Mouse (Mus musculus) MEL (cell line): ENCODE results near the gene Tec. TPM values are rescaled to one million over a fixed set of nuclear protein-coding genes. Genes with fewer than 3 reads are reported as not detected.

Source experiments
- DNase-seq: peaks from one replicate; pipeline ENCODE4 v3.0.0; 2011; ENCODE audit warnings: low read depth, low spot score
- H3K27ac ChIP-seq: 2 replicates; pipeline ENCODE4 v1.5.1; 2012; ENCODE audit warnings: low read depth, mild to moderate bottlenecking, control low read depth, low read length, moderate library complexity; ENCODE audit not compliant: control insufficient read depth
- H3K27me3 ChIP-seq, 2 experiments: fragments of 150-350 bp in 1 of 2; sonication (generic) in 1 of 2; 2 replicates each; pipeline ENCODE4 v1.6.1; 2012; ENCODE audit warnings: low read length in 2 of 2, mild to moderate bottlenecking in 2 of 2, improper control_type of control experiment in 1 of 2, moderate library complexity in 1 of 2; ENCODE audit not compliant: insufficient read depth in 2 of 2, control insufficient read depth in 1 of 2
- H3K36me3 ChIP-seq, 2 experiments: 2 replicates each; pipeline ENCODE4 v1.6.1; 2012 to 2014; ENCODE audit warnings: low read length in 2 of 2, improper control_type of control experiment in 1 of 2, inconsistent platforms in 1 of 2, mild to moderate bottlenecking in 1 of 2; ENCODE audit not compliant: insufficient read depth in 2 of 2, control insufficient read depth in 1 of 2
- H3K4me1 ChIP-seq, 2 experiments: fragments of 150-350 bp in 1 of 2; sonication (generic) in 1 of 2; 2 replicates each; pipeline ENCODE4 v1.6.1; 2012; ENCODE audit warnings: low read length in 2 of 2, improper control_type of control experiment in 1 of 2, mild to moderate bottlenecking in 1 of 2; ENCODE audit not compliant: insufficient read depth in 2 of 2, control insufficient read depth in 1 of 2
- H3K4me3 ChIP-seq, 2 experiments: fragments of 150-350 bp in 1 of 2; sonication (generic) in 1 of 2; 2 replicates each; pipeline ENCODE4 v1.5.1; 2012; ENCODE audit warnings: low read depth in 2 of 2, low read length in 2 of 2, mild to moderate bottlenecking in 2 of 2, moderate library complexity in 2 of 2, control low read depth in 1 of 2, improper control_type of control experiment in 1 of 2; ENCODE audit not compliant: control insufficient read depth in 1 of 2, insufficient read depth in 1 of 2
- H3K79me2 ChIP-seq: 2 replicates; pipeline ENCODE4 v1.6.1; 2012; ENCODE audit warnings: mild to moderate bottlenecking, low read length, moderate library complexity; ENCODE audit not compliant: control insufficient read depth, poor library complexity, insufficient read depth
- H3K9ac ChIP-seq: 2 replicates; pipeline ENCODE4 v1.6.1; 2012; ENCODE audit warnings: low read depth, mild to moderate bottlenecking, control low read depth, low read length, moderate library complexity; ENCODE audit not compliant: control insufficient read depth, poor library complexity, severe bottlenecking
- H3K9me3 ChIP-seq: fragments of 150-350 bp; sonication (generic); replicated peaks from 2 replicates; pipeline ENCODE4 v1.6.1; 2012; ENCODE audit warnings: mild to moderate bottlenecking, low read length, improper control_type of control experiment, moderate library complexity; ENCODE audit not compliant: insufficient read depth
- BHLHE40 ChIP-seq: IDR thresholded peaks from 2 replicates; pipeline ENCODE4 v1.6.1; 2012; ENCODE audit warnings: low read depth, mild to moderate bottlenecking, inconsistent platforms, low read length, improper control_type of control experiment, borderline replicate concordance
- CHD1 ChIP-seq: IDR thresholded peaks from 2 replicates; pipeline ENCODE4 v1.6.1; 2012; ENCODE audit warnings: low read depth, mild to moderate bottlenecking, inconsistent platforms, low read length, improper control_type of control experiment
- CHD2 ChIP-seq: IDR thresholded peaks from 2 replicates; pipeline ENCODE4 v1.6.1; 2011; ENCODE audit warnings: low read length, improper control_type of control experiment
- CTCF ChIP-seq, 3 experiments: IDR thresholded peaks in 2 of 3; conservative IDR thresholded peaks in 1 of 3; 2 replicates each; pipeline ENCODE4 v1.5.1; 2011 to 2012; ENCODE audit warnings: low read length in 3 of 3, low read depth in 2 of 3, mild to moderate bottlenecking in 2 of 3, improper control_type of control experiment in 1 of 3, inconsistent platforms in 1 of 3, mixed read lengths in 1 of 3, moderate library complexity in 1 of 3; ENCODE audit not compliant: control insufficient read depth in 1 of 3, insufficient read depth in 1 of 3, poor library complexity in 1 of 3, severe bottlenecking in 1 of 3
- E2F4 ChIP-seq: IDR thresholded peaks from 2 replicates; pipeline ENCODE4 v1.6.1; 2011; ENCODE audit warnings: low read depth, low read length, improper control_type of control experiment, borderline replicate concordance
- ELF1 ChIP-seq: IDR thresholded peaks from 2 replicates; pipeline ENCODE4 v1.6.1; 2014; ENCODE audit warnings: low read depth, mild to moderate bottlenecking, inconsistent platforms, low read length, improper control_type of control experiment, moderate library complexity
- EP300 ChIP-seq, 2 experiments: IDR thresholded peaks; 2 replicates each; pipeline ENCODE4 v1.6.1; 2011; ENCODE audit warnings: improper control_type of control experiment in 2 of 2, low read length in 2 of 2, low read depth in 1 of 2, mild to moderate bottlenecking in 1 of 2
- ETS1 ChIP-seq: IDR thresholded peaks from 2 replicates; pipeline ENCODE4 v1.6.1; 2012; ENCODE audit warnings: low read depth, mild to moderate bottlenecking, inconsistent platforms, low read length, improper control_type of control experiment, moderate library complexity
- GABPA ChIP-seq: IDR thresholded peaks from 2 replicates; pipeline ENCODE4 v1.6.1; 2012; ENCODE audit warnings: low read depth, mild to moderate bottlenecking, inconsistent platforms, low read length, improper control_type of control experiment, moderate library complexity
- GATA1 ChIP-seq: IDR thresholded peaks from 2 replicates; pipeline ENCODE4 v1.6.1; 2011; ENCODE audit warnings: low read depth, low read length, improper control_type of control experiment
- HCFC1 ChIP-seq: IDR thresholded peaks from 2 replicates; pipeline ENCODE4 v1.6.1; 2012; ENCODE audit warnings: low read depth, mild to moderate bottlenecking, inconsistent platforms, low read length, improper control_type of control experiment, moderate library complexity
- JUND ChIP-seq: IDR thresholded peaks from 2 replicates; pipeline ENCODE4 v1.6.1; 2011; ENCODE audit warnings: low read depth, mild to moderate bottlenecking, improper control_type of control experiment, low read length
- KAT2A ChIP-seq: conservative IDR thresholded peaks from 2 replicates; pipeline ENCODE4 v1.6.1; 2012; ENCODE audit warnings: low read depth, low read length, improper control_type of control experiment, inconsistent platforms
- MAFK ChIP-seq: IDR thresholded peaks from 2 replicates; pipeline ENCODE4 v1.6.1; 2011; ENCODE audit warnings: low read depth, mild to moderate bottlenecking, low read length, improper control_type of control experiment, borderline replicate concordance
- MEF2A ChIP-seq: IDR thresholded peaks from 2 replicates; pipeline ENCODE4 v1.6.1; 2014; ENCODE audit warnings: low read depth, mild to moderate bottlenecking, inconsistent platforms, low read length, improper control_type of control experiment; ENCODE audit not compliant: poor library complexity, insufficient replicate concordance, severe bottlenecking; ENCODE audit errors: extremely low read depth
- MXI1 ChIP-seq: IDR thresholded peaks from 2 replicates; pipeline ENCODE4 v1.6.1; 2011; ENCODE audit warnings: mild to moderate bottlenecking, low read depth, low read length, improper control_type of control experiment
- MYC ChIP-seq: IDR thresholded peaks from 2 replicates; pipeline ENCODE4 v1.6.1; 2011; ENCODE audit warnings: low read depth, mild to moderate bottlenecking, low read length, improper control_type of control experiment, moderate library complexity
- NELFE ChIP-seq: IDR thresholded peaks from 2 replicates; pipeline ENCODE4 v1.6.1; 2011; ENCODE audit warnings: low read depth, low read length, improper control_type of control experiment
- NRF1 ChIP-seq: IDR thresholded peaks from 2 replicates; pipeline ENCODE4 v1.6.1; 2014; ENCODE audit warnings: low read depth, mild to moderate bottlenecking, inconsistent platforms, low read length, improper control_type of control experiment, moderate library complexity; ENCODE audit not compliant: poor library complexity, insufficient read depth, severe bottlenecking
- POLR2A ChIP-seq, 2 experiments: IDR thresholded peaks; 2 replicates each; pipeline ENCODE4 v1.6.1; 2011 to 2012; ENCODE audit warnings: low read length in 2 of 2, mild to moderate bottlenecking in 2 of 2, control low read depth in 1 of 2, improper control_type of control experiment in 1 of 2, low read depth in 1 of 2, moderate library complexity in 1 of 2; ENCODE audit not compliant: control insufficient read depth in 1 of 2, insufficient read depth in 1 of 2, poor library complexity in 1 of 2
- POLR2AphosphoS2 ChIP-seq: IDR thresholded peaks from 2 replicates; pipeline ENCODE4 v1.6.1; 2011; ENCODE audit warnings: low read length, improper control_type of control experiment
- POLR2AphosphoS5 ChIP-seq: IDR thresholded peaks from 2 replicates; pipeline ENCODE4 v1.6.1; 2012; ENCODE audit warnings: low read depth, borderline replicate concordance, mild to moderate bottlenecking, inconsistent platforms, low read length, moderate library complexity, mixed read lengths
- RAD21 ChIP-seq: IDR thresholded peaks from 2 replicates; pipeline ENCODE4 v1.6.1; 2011; ENCODE audit warnings: mild to moderate bottlenecking, low read depth, low read length, improper control_type of control experiment
- RCOR1 ChIP-seq: IDR thresholded peaks from 2 replicates; pipeline ENCODE4 v1.6.1; 2012; ENCODE audit warnings: low read depth, mild to moderate bottlenecking, inconsistent platforms, low read length, improper control_type of control experiment
- SIN3A ChIP-seq: IDR thresholded peaks from 2 replicates; pipeline ENCODE4 v1.6.1; 2012; ENCODE audit warnings: low read length, improper control_type of control experiment, inconsistent platforms
- SMC3 ChIP-seq: IDR thresholded peaks from 2 replicates; pipeline ENCODE4 v1.6.1; 2011; ENCODE audit warnings: low read depth, low read length, improper control_type of control experiment
- TAL1 ChIP-seq: IDR thresholded peaks from 2 replicates; pipeline ENCODE4 v1.6.1; 2012; ENCODE audit warnings: mild to moderate bottlenecking, inconsistent platforms, low read length, moderate library complexity, mixed read lengths
- TBP ChIP-seq: IDR thresholded peaks from 2 replicates; pipeline ENCODE4 v1.8.0; 2011; ENCODE audit warnings: low read depth, low read length, improper control_type of control experiment
- TCF12 ChIP-seq: IDR thresholded peaks from 2 replicates; pipeline ENCODE4 v1.6.1; 2014; ENCODE audit warnings: low read depth, mild to moderate bottlenecking, inconsistent platforms, low read length, improper control_type of control experiment, moderate library complexity
- UBTF ChIP-seq: IDR thresholded peaks from 2 replicates; pipeline ENCODE4 v1.6.1; 2012; ENCODE audit warnings: low read depth, mild to moderate bottlenecking, inconsistent platforms, low read length, improper control_type of control experiment, moderate library complexity, borderline replicate concordance; ENCODE audit not compliant: insufficient read depth
- USF1 ChIP-seq: IDR thresholded peaks from 2 replicates; pipeline ENCODE4 v1.6.1; 2014; ENCODE audit warnings: low read depth, mild to moderate bottlenecking, inconsistent platforms, low read length, improper control_type of control experiment, moderate library complexity
- USF2 ChIP-seq, 2 experiments: IDR thresholded peaks; 2 replicates each; pipeline ENCODE4 v1.6.1; 2011 to 2012; ENCODE audit warnings: improper control_type of control experiment in 2 of 2, low read length in 2 of 2, borderline replicate concordance in 1 of 2, inconsistent platforms in 1 of 2, low read depth in 1 of 2, mild to moderate bottlenecking in 1 of 2; ENCODE audit not compliant: insufficient read depth in 1 of 2
- ZC3H11A ChIP-seq: IDR thresholded peaks from 2 replicates; pipeline ENCODE4 v1.6.1; 2012; ENCODE audit warnings: low read depth, mild to moderate bottlenecking, inconsistent platforms, low read length, improper control_type of control experiment
- ZMIZ1 ChIP-seq: IDR thresholded peaks from 2 replicates; pipeline ENCODE4 v1.6.1; 2012; ENCODE audit warnings: low read depth, mild to moderate bottlenecking, inconsistent platforms, low read length, improper control_type of control experiment, moderate library complexity
- ZNF384 ChIP-seq: IDR thresholded peaks from 2 replicates; pipeline ENCODE4 v1.6.1; 2012; ENCODE audit warnings: low read depth, mild to moderate bottlenecking, inconsistent platforms, low read length, improper control_type of control experiment
- polyA plus RNA-seq, 2 experiments: library from polyadenylated mRNA; stranded (reverse) in 1 of 2; unstranded in 1 of 2; fragments of >175 nt in 1 of 2; fragments of >200 nt in 1 of 2; gene quantifications; 2 replicates each; pipeline versions ENCODE4 v1.2.1 to v1.2.4; 2012; ENCODE audit warnings: low replicate concordance in 2 of 2, low read depth in 1 of 2; ENCODE audit not compliant: insufficient read length in 2 of 2, insufficient read depth in 1 of 2, missing spikeins in 1 of 2
- total RNA-seq: library from RNA; depleted of rRNA; stranded (reverse); fragments of 300-350 nt; gene quantifications from 2 replicates; pipeline ENCODE4 v1.2.3, GENCODE M21; 2012

Tec gene
- total and polyA plus RNA-seq, 3 experiments, result 44.8 to 61.1 TPM; not detected in 1

- H3K79me2 ChIP-seq, result no peaks in the 10 kb centered on the region
- peak overlapping the region; percentile 42 for H3K9ac ChIP-seq
- H3K9me3 ChIP-seq, result no peaks in the 10 kb centered on the region
- H3K27ac ChIP-seq, result peak overlapping the region; percentile 84
- H3K4me1 ChIP-seq, result peaks cover 8 to 35% of the 10 kb centered on the region in 2 experiments
- DNase-seq, result peak; percentile 87
- no peaks in the 10 kb centered on the region for H3K27me3 ChIP-seq
- H3K4me3 ChIP-seq, result peak overlapping the region; percentile 33 to 42
- H3K36me3 ChIP-seq, result peaks cover 0 to 29% of the 10 kb centered on the region in 2 experiments; a peak in 2 of 4 replicates
- TF ChIP-seq ZMIZ1 (no peak), RAD21 (no peak), MYC (no peak), RCOR1 (no peak), MAFK (no peak), GABPA (no peak), SMC3 (no peak), CHD1 (no peak), E2F4 (no peak), ZNF384 (no peak), ELF1 (no peak), POLR2A (IDR thresholded peaks at IDR 0.05; ENCODE audit: control insufficient read depth in 1 of 2, insufficient read depth in 1 of 2, low read depth in 1 of 2, low read length in 2 of 2, poor library complexity in 1 of 2) (no peak), GATA1 (peak; percentile 94), CHD2 (no peak), POLR2AphosphoS2 (no peak), TCF12 (peak; percentile 56; the same call in 1 of the 2 replicates), UBTF (no peak), TBP (peak; percentile 82), USF2 (IDR thresholded peaks at IDR 0.05; ENCODE audit: borderline replicate concordance in 1 of 2, insufficient read depth in 1 of 2, low read depth in 1 of 2, low read length in 2 of 2) (peak in 1 of 2 experiments; percentile 49; a peak in 1 of 4 replicates), USF1 (peak; percentile 91), MXI1 (no peak), EP300 (IDR thresholded peaks at IDR 0.05; ENCODE audit: low read depth in 1 of 2, low read length in 2 of 2) (peak; percentile 42 to 67), ETS1 (peak; percentile 42; the same call in 1 of the 2 replicates), JUND (no peak), NELFE (no peak), HCFC1 (no peak), MEF2A (peak; percentile 72; the same call in 1 of the 2 replicates), NRF1 (no peak), ZC3H11A (peak; percentile 14; the same call in 1 of the 2 replicates), POLR2AphosphoS5 (no peak), KAT2A (no peak), TAL1 (peak; percentile 29; the same call in 1 of the 2 replicates), SIN3A (peak; percentile 53), CTCF (IDR thresholded peaks at IDR 0.05 in 2 of 3, conservative IDR thresholded peaks at IDR 0.05 in 1 of 3; ENCODE audit: control insufficient read depth in 1 of 3, insufficient read depth in 1 of 3, low read depth in 2 of 3, low read length in 3 of 3, poor library complexity in 1 of 3, severe bottlenecking in 1 of 3) (no peak), BHLHE40 (peak; percentile 91)
Measured at GRCm38 (mm10) chr5:72896478-72897279, 28.4 kb upstream of the Tec start.
